Mouse (Mus musculus) hindbrain, embryonic 12.5 days (tissue): ENCODE measurements around the gene Trim38. TPM values are rescaled to one million over a fixed set of nuclear protein-coding genes. Genes with fewer than 3 reads are reported as not detected.
"Not testable (repeated sequence)": the region's sequence is repeated elsewhere in the genome, so short reads cannot be mapped to it uniquely, and the experiment has no call there.

Experiments
- ATAC-seq: fragments of 200-750 bp; cut with Nextera tagmentation; 2 replicates; pipeline ENCODE4 v1.8.0; 2017; ENCODE audit warnings: moderate TSS enrichment; ENCODE audit not compliant: low FRiP score
- H3K27ac ChIP-seq: fragments of 300-500 bp; sonication (generic); 2 replicates; pipeline ENCODE4 v1.5.1; 2016; ENCODE audit warnings: mild to moderate bottlenecking
- H3K27me3 ChIP-seq: fragments of 300-500 bp; sonication (generic); 2 replicates; pipeline ENCODE4 v1.6.1; 2016; ENCODE audit warnings: mild to moderate bottlenecking
- H3K36me3 ChIP-seq: fragments of 300-500 bp; sonication (generic); 2 replicates; pipeline ENCODE4 v1.6.1; 2016; ENCODE audit warnings: mild to moderate bottlenecking
- H3K4me1 ChIP-seq: fragments of 300-500 bp; sonication (generic); 2 replicates; pipeline ENCODE4 v1.6.1; 2016
- H3K4me2 ChIP-seq: fragments of 300-500 bp; sonication (generic); replicated peaks from 2 replicates; pipeline ENCODE4 v1.6.1; 2016; ENCODE audit warnings: mild to moderate bottlenecking
- H3K4me3 ChIP-seq: fragments of 300-500 bp; sonication (generic); 2 replicates; pipeline ENCODE4 v1.5.1; 2016; ENCODE audit warnings: mild to moderate bottlenecking
- H3K9ac ChIP-seq: fragments of 300-500 bp; sonication (generic); 2 replicates; pipeline ENCODE4 v1.6.1; 2016; ENCODE audit warnings: mild to moderate bottlenecking, moderate library complexity
- H3K9me3 ChIP-seq: fragments of 300-500 bp; sonication (generic); replicated peaks from 2 replicates; pipeline ENCODE4 v1.6.1; 2016; ENCODE audit warnings: mild to moderate bottlenecking
- WGBS: fragments of 180-500 bp; shearing (Covaris S2); methylation state at CpG from one replicate; pipeline ENCODE4 v1.1.7; 2016; 5-methylcytosine and 5-hydroxymethylcytosine counted together
- polyA plus RNA-seq: library from polyadenylated mRNA; unstranded; fragments of >200 nt; fragmentation: Nextera tagmentation; extraction: Ambion mirVana; gene quantifications from 2 replicates; pipeline ENCODE4 v1.2.1, GENCODE M21; 2016

Gene Trim38
- polyA plus RNA-seq, 1 experiment from 2014 or later: not detected

GRCm38 (mm10) chr13:23759916-23760239 lies 9.8 kb upstream of the Trim38 start:
- no peak for ATAC-seq
- no peak overlapping the region for H3K4me3 ChIP-seq
- H3K4me2 ChIP-seq: peak overlapping the region; percentile 88
- H3K9me3 ChIP-seq: no peaks in the 10 kb centered on the region
- H3K27me3 ChIP-seq: no peaks in the 10 kb centered on the region
- 0 out of 2 replicates have a peak overlapping the region, but pooled peaks have one; percentile 89 for H3K27ac ChIP-seq
- 69% methylated on average over 1 of the region's 1 CpGs for WGBS
- 0 out of 2 replicates have a peak overlapping the region, but pooled peaks have one; percentile 57 for H3K9ac ChIP-seq
- peaks cover 28% of the 10 kb centered on the region for H3K4me1 ChIP-seq
- no peaks in the 10 kb centered on the region for H3K36me3 ChIP-seq

- WGBS: 1% methylated on average over 23 of the region's 27 CpGs
- Histone ChIP-seq H3K9me3 (no peaks in the 10 kb centered on the region), H3K36me3 (no peaks in the 10 kb centered on the region), H3K27me3 (no peaks in the 10 kb centered on the region), H3K9ac (peak overlapping the region; percentile 57), H3K4me2 (peak overlapping the region; percentile 88), H3K27ac (peak overlapping the region; percentile 89), H3K4me3 (peak overlapping the region; percentile 40), H3K4me1 (peaks cover 28% of the 10 kb centered on the region)
- ATAC-seq: peak; percentile 21
These were observed 9.3 kb upstream of the Trim38 start for GRCm38 (mm10) chr13:23760240-23760971.

GRCm38 (mm10) chr13:23760972-23761864 lies 8.5 kb upstream of the Trim38 start, which contains the start of gene Hist1h4a:
TSS of gene Hist1h4a (minus strand) at chr13:23761230.
- Histone ChIP-seq H3K27ac (peak within 1 kb of the TSS; percentile 89), H3K4me3 (peak within 1 kb of the TSS; percentile 40), H3K9ac (peak within 1 kb of the TSS; percentile 57), H3K36me3 (no peaks in the 10 kb centered on the region), H3K4me1 (peaks cover 28% of the 10 kb centered on the region), H3K4me2 (peak within 1 kb of the TSS; percentile 88), H3K27me3 (no peaks in the 10 kb centered on the region), H3K9me3 (no peaks in the 10 kb centered on the region)
- peak; percentile 81 for ATAC-seq
- WGBS: under 1% methylated on average over 61 of the region's 72 CpGs

GRCm38 (mm10) chr13:23761871-23762821 lies 7.6 kb upstream of the Trim38 start, which contains the start of gene Hist1h3a:
TSS of gene Hist1h3a (minus strand) at chr13:23762386.
- ATAC-seq: peak; percentile 62
- Histone ChIP-seq H3K9ac (peak within 1 kb of the TSS; percentile 67), H3K4me1 (peaks cover 26% of the 10 kb centered on the region), H3K27ac (peak within 1 kb of the TSS; percentile 89), H3K4me3 (peak within 1 kb of the TSS; percentile 54), H3K4me2 (peak within 1 kb of the TSS; percentile 88)
- H3K9me3 ChIP-seq, H3K36me3 ChIP-seq, H3K27me3 ChIP-seq: not testable (repeated sequence)
- under 1% methylated on average over 27 of the region's 52 CpGs for WGBS

GRCm38 (mm10) chr13:23763242-23763585 lies 6.5 kb upstream of the Trim38 start:
- no peak for ATAC-seq
- no peaks in the 10 kb centered on the region for H3K36me3 ChIP-seq
- H3K4me3 ChIP-seq: peak overlapping the region; percentile 54
- peak overlapping the region; percentile 88 for H3K4me2 ChIP-seq
- H3K27ac ChIP-seq: peak overlapping the region; percentile 89
- no peaks in the 10 kb centered on the region for H3K27me3 ChIP-seq
- H3K4me1 ChIP-seq: peaks cover 23% of the 10 kb centered on the region
- no peaks in the 10 kb centered on the region for H3K9me3 ChIP-seq
- WGBS: 1% methylated on average over 10 of the region's 10 CpGs
- H3K9ac ChIP-seq: peak overlapping the region; percentile 67; the same call in 1 of the 2 replicates

GRCm38 (mm10) chr13:23763586-23764323 lies 6.0 kb upstream of the Trim38 start, which contains the start of gene Hist1h1a:
TSS of gene Hist1h1a (plus strand) at chr13:23763666.
- Histone ChIP-seq H3K4me1 (peaks cover 23% of the 10 kb centered on the region), H3K4me3 (peak within 1 kb of the TSS; percentile 54), H3K9me3 (no peaks in the 10 kb centered on the region), H3K36me3 (no peaks in the 10 kb centered on the region), H3K4me2 (peak within 1 kb of the TSS; percentile 88), H3K27me3 (no peaks in the 10 kb centered on the region), H3K27ac (peak within 1 kb of the TSS; percentile 89), H3K9ac (peak within 1 kb of the TSS; percentile 67)
- ATAC-seq: peak; percentile 57
- 5% methylated on average over 34 of the region's 34 CpGs for WGBS

GRCm38 (mm10) chr13:23764324-23765171 lies 5.2 kb upstream of the Trim38 start:
- Histone ChIP-seq H3K4me2 (peak overlapping the region; percentile 88), H3K9me3 (no peaks in the 10 kb centered on the region), H3K27me3 (no peaks in the 10 kb centered on the region), H3K4me3 (peak overlapping the region; percentile 54), H3K4me1 (peaks cover 23% of the 10 kb centered on the region), H3K36me3 (no peaks in the 10 kb centered on the region), H3K9ac (peak overlapping the region; percentile 67), H3K27ac (peak overlapping the region; percentile 89; the same call in 1 of the 2 replicates)
- ATAC-seq: no peak
- WGBS: 30% methylated on average over 12 of the region's 12 CpGs

- Histone ChIP-seq H3K4me3 (no peak overlapping the region), H3K36me3 (no peaks in the 10 kb centered on the region), H3K27ac (no peak overlapping the region), H3K9me3 (no peaks in the 10 kb centered on the region), H3K9ac (no peak overlapping the region), H3K27me3 (no peaks in the 10 kb centered on the region), H3K4me2 (no peak overlapping the region; the same call in 1 of the 2 replicates), H3K4me1 (peaks cover 20% of the 10 kb centered on the region)
- no peak for ATAC-seq
- 74% methylated on average over 1 of the region's 1 CpGs for WGBS
These were observed 4.6 kb upstream of the Trim38 start for GRCm38 (mm10) chr13:23765172-23765513.

- no peaks in the 10 kb centered on the region for H3K36me3 ChIP-seq
- H3K9ac ChIP-seq: no peak overlapping the region
- no peaks in the 10 kb centered on the region for H3K9me3 ChIP-seq
- no peak for ATAC-seq
- no peaks in the 10 kb centered on the region for H3K27me3 ChIP-seq
- peaks cover 12% of the 10 kb centered on the region for H3K4me1 ChIP-seq
- no peak overlapping the region for H3K27ac ChIP-seq
- no peak overlapping the region for H3K4me3 ChIP-seq
- no peak overlapping the region for H3K4me2 ChIP-seq
These were observed 2.9 kb upstream of the Trim38 start for GRCm38 (mm10) chr13:23766772-23767171.

GRCm38 (mm10) chr13:23768834-23769397 lies 797 bp upstream of the Trim38 start:
- ATAC-seq: no peak
- no peaks in the 10 kb centered on the region for H3K9me3 ChIP-seq

More at GRCm38 (mm10) chr13:23768834-23769397, 797 bp upstream of the Trim38 start:
- WGBS: 59% methylated on average over 5 of the region's 5 CpGs
- H3K27ac ChIP-seq: no peak overlapping the region
- H3K9ac ChIP-seq: no peak overlapping the region
- no peaks in the 10 kb centered on the region for H3K27me3 ChIP-seq
- no peak overlapping the region for H3K4me2 ChIP-seq
- no peak overlapping the region for H3K4me3 ChIP-seq
- peaks cover 10% of the 10 kb centered on the region for H3K4me1 ChIP-seq
- no peaks in the 10 kb centered on the region for H3K36me3 ChIP-seq
